Mouse (Mus musculus) ES-E14 (cell line): ENCODE measurements at regions not wholly inside any gene's neighbourhood (a gene's known extent, or its start where the extent isn't known, plus 50 kb on each side); places are given as distances from the start of the nearest gene placed in this dataset.

Source experiments
- DNase-seq: peaks from one replicate; pipeline ENCODE4 v3.0.0-alpha.2; 2013; ENCODE audit warnings: low read depth, low spot score
- H3K27ac ChIP-seq: 2 replicates; pipeline ENCODE4 v1.5.1; 2012; ENCODE audit warnings: low read depth, mild to moderate bottlenecking, low read length, moderate library complexity, mixed read lengths; ENCODE audit not compliant: poor library complexity, insufficient read depth, severe bottlenecking
- H3K36me3 ChIP-seq: 2 replicates; pipeline ENCODE4 v1.6.1; 2012; ENCODE audit warnings: mild to moderate bottlenecking, low read length, moderate library complexity, mixed read lengths; ENCODE audit not compliant: control insufficient read depth, poor library complexity, insufficient read depth, severe bottlenecking
- H3K4me1 ChIP-seq, 2 experiments: fragments of 150-350 bp in 1 of 2; sonication (generic) in 1 of 2; 2 replicates each; pipeline ENCODE4 v1.6.1; 2012; ENCODE audit warnings: low read length in 2 of 2, mild to moderate bottlenecking in 1 of 2, mixed read lengths in 1 of 2; ENCODE audit not compliant: control insufficient read depth in 2 of 2, insufficient read depth in 2 of 2, poor library complexity in 1 of 2
- H3K4me3 ChIP-seq, 2 experiments: fragments of 150-350 bp in 1 of 2; sonication (generic) in 1 of 2; 2 replicates each; pipeline ENCODE4 v1.5.1; 2012; ENCODE audit warnings: low read length in 2 of 2, low read depth in 1 of 2, mild to moderate bottlenecking in 1 of 2, mixed read lengths in 1 of 2; ENCODE audit not compliant: insufficient read depth in 1 of 2, poor library complexity in 1 of 2, severe bottlenecking in 1 of 2
- H3K9ac ChIP-seq: 2 replicates; pipeline ENCODE4 v1.6.1; 2012; ENCODE audit warnings: low read depth, mild to moderate bottlenecking, low read length, mixed read lengths; ENCODE audit not compliant: poor library complexity, insufficient read depth, severe bottlenecking
- H3K9me3 ChIP-seq: fragments of 150-350 bp; sonication (generic); 2 replicates; pipeline ENCODE4 v1.6.1; 2012; ENCODE audit warnings: low read depth, mild to moderate bottlenecking, low read length; ENCODE audit not compliant: control insufficient read depth, insufficient read depth
- CHD2 ChIP-seq: IDR thresholded peaks from 2 replicates; pipeline ENCODE4 v1.6.1; 2014; ENCODE audit warnings: mild to moderate bottlenecking, low read depth, low read length, inconsistent platforms
- HCFC1 ChIP-seq: IDR thresholded peaks from 2 replicates; pipeline ENCODE4 v1.6.1; 2012; ENCODE audit warnings: low read length, inconsistent platforms, borderline replicate concordance; ENCODE audit not compliant: insufficient read depth
- MAFK ChIP-seq: IDR thresholded peaks from 2 replicates; pipeline ENCODE4 v1.6.1; 2014; ENCODE audit warnings: mild to moderate bottlenecking, low read depth, low read length, inconsistent platforms; ENCODE audit not compliant: insufficient read depth
- ZC3H11A ChIP-seq: IDR thresholded peaks from 2 replicates; pipeline ENCODE4 v1.6.1; 2012; ENCODE audit warnings: low read depth, mild to moderate bottlenecking, inconsistent platforms, low read length, borderline replicate concordance
- ZNF384 ChIP-seq: IDR thresholded peaks from 2 replicates; pipeline ENCODE4 v1.6.1; 2012; ENCODE audit warnings: low read depth, low read length, inconsistent platforms
- in situ Hi-C, 2 experiments: fragments of 600-800 bp; cut with MboI; formaldehyde crosslinking; loops; one replicate each; pipeline ENCODE4 v1.15.1; 2025; ENCODE audit warnings: low sequenced_read_pairs in 2 of 2, inconsistent platforms in 1 of 2; ENCODE audit not compliant: unreplicated experiment in 2 of 2

- H3K27ac ChIP-seq = no peak overlapping the region
- in situ Hi-C loops = no loop called here
- TF ChIP-seq CHD2 = no peak
- TF ChIP-seq HCFC1 = no peak
- TF ChIP-seq MAFK = no peak
- no peak for TF ChIP-seq ZC3H11A
- no peak for DNase-seq
- H3K4me3 ChIP-seq = no peak overlapping the region
- H3K9me3 ChIP-seq = no peaks in the 10 kb centered on the region
- no peaks in the 10 kb centered on the region for H3K36me3 ChIP-seq
- no peak overlapping the region for H3K9ac ChIP-seq
- no peaks in the 10 kb centered on the region for H3K4me1 ChIP-seq
These were observed 70.8 kb downstream of the Mat2b start for GRCm38 (mm10) chr11:40624126-40624778.

- TF ChIP-seq ZNF384 (no peak), CHD2 (no peak), MAFK (no peak), HCFC1 (no peak), ZC3H11A (no peak)
- DNase-seq = no peak
- in situ Hi-C loops = no loop called here
- no peak overlapping the region for H3K9ac ChIP-seq
- no peaks in the 10 kb centered on the region for H3K4me1 ChIP-seq
- H3K4me3 ChIP-seq = no peak overlapping the region
- no peak overlapping the region for H3K27ac ChIP-seq
- no peaks in the 10 kb centered on the region for H3K9me3 ChIP-seq
- H3K36me3 ChIP-seq = no peaks in the 10 kb centered on the region
These were observed 75.0 kb downstream of the Mat2b start for GRCm38 (mm10) chr11:40620036-40620435.

- Histone ChIP-seq H3K4me1 (no peaks in the 10 kb centered on the region; a peak in 1 of 4 replicates), H3K27ac (no peak overlapping the region), H3K9me3 (no peaks in the 10 kb centered on the region), H3K4me3 (no peak overlapping the region), H3K36me3 (no peaks in the 10 kb centered on the region), H3K9ac (no peak overlapping the region)
- in situ Hi-C loops = no loop called here
- no peak for DNase-seq
- TF ChIP-seq CHD2 (no peak), MAFK (no peak), HCFC1 (no peak), ZC3H11A (no peak), ZNF384 (no peak)
These were observed 92.0 kb downstream of the Mat2b start for GRCm38 (mm10) chr11:40603008-40603407.

GRCm38 (mm10) chr11:40601572-40601909 is 93.5 kb downstream of the Mat2b start:
- peak; percentile 39 for DNase-seq
- in situ Hi-C loops = no loop called here

More at GRCm38 (mm10) chr11:40601572-40601909, 93.5 kb downstream of the Mat2b start:
- H3K36me3 ChIP-seq = no peaks in the 10 kb centered on the region
- H3K4me3 ChIP-seq = no peak overlapping the region
- no peaks in the 10 kb centered on the region; a peak in 1 of 4 replicates for H3K4me1 ChIP-seq
- TF ChIP-seq HCFC1 = no peak
- TF ChIP-seq ZC3H11A = peak; percentile 72
- no peaks in the 10 kb centered on the region for H3K9me3 ChIP-seq
- no peak overlapping the region for H3K9ac ChIP-seq
- no peak overlapping the region for H3K27ac ChIP-seq
